Mouse (Mus musculus) ES-E14 (cell line): Measurements from ENCODE around the gene Hmgb2. TPM values are rescaled to one million over a fixed set of nuclear protein-coding genes. Genes with fewer than 3 reads are reported as not detected.
A peak's percentile ranks its signal among the peaks of the same experiment; 100 is the strongest.

Experiments used
- DNase-seq: peaks from one replicate; pipeline ENCODE4 v3.0.0-alpha.2; 2013; ENCODE audit warnings: low read depth, low spot score
- H3K27ac ChIP-seq: 2 replicates; pipeline ENCODE4 v1.5.1; 2012; ENCODE audit warnings: low read depth, mild to moderate bottlenecking, low read length, moderate library complexity, mixed read lengths; ENCODE audit not compliant: poor library complexity, insufficient read depth, severe bottlenecking
- H3K36me3 ChIP-seq: 2 replicates; pipeline ENCODE4 v1.6.1; 2012; ENCODE audit warnings: mild to moderate bottlenecking, low read length, moderate library complexity, mixed read lengths; ENCODE audit not compliant: control insufficient read depth, poor library complexity, insufficient read depth, severe bottlenecking
- H3K4me1 ChIP-seq, 2 experiments: fragments of 150-350 bp in 1 of 2; sonication (generic) in 1 of 2; 2 replicates each; pipeline ENCODE4 v1.6.1; 2012; ENCODE audit warnings: low read length in 2 of 2, mild to moderate bottlenecking in 1 of 2, mixed read lengths in 1 of 2; ENCODE audit not compliant: control insufficient read depth in 2 of 2, insufficient read depth in 2 of 2, poor library complexity in 1 of 2
- H3K4me3 ChIP-seq, 2 experiments: fragments of 150-350 bp in 1 of 2; sonication (generic) in 1 of 2; 2 replicates each; pipeline ENCODE4 v1.5.1; 2012; ENCODE audit warnings: low read length in 2 of 2, low read depth in 1 of 2, mild to moderate bottlenecking in 1 of 2, mixed read lengths in 1 of 2; ENCODE audit not compliant: insufficient read depth in 1 of 2, poor library complexity in 1 of 2, severe bottlenecking in 1 of 2
- H3K9ac ChIP-seq: 2 replicates; pipeline ENCODE4 v1.6.1; 2012; ENCODE audit warnings: low read depth, mild to moderate bottlenecking, low read length, mixed read lengths; ENCODE audit not compliant: poor library complexity, insufficient read depth, severe bottlenecking
- H3K9me3 ChIP-seq: fragments of 150-350 bp; sonication (generic); 2 replicates; pipeline ENCODE4 v1.6.1; 2012; ENCODE audit warnings: low read depth, mild to moderate bottlenecking, low read length; ENCODE audit not compliant: control insufficient read depth, insufficient read depth
- CHD2 ChIP-seq: IDR thresholded peaks from 2 replicates; pipeline ENCODE4 v1.6.1; 2014; ENCODE audit warnings: mild to moderate bottlenecking, low read depth, low read length, inconsistent platforms
- HCFC1 ChIP-seq: IDR thresholded peaks from 2 replicates; pipeline ENCODE4 v1.6.1; 2012; ENCODE audit warnings: low read length, inconsistent platforms, borderline replicate concordance; ENCODE audit not compliant: insufficient read depth
- MAFK ChIP-seq: IDR thresholded peaks from 2 replicates; pipeline ENCODE4 v1.6.1; 2014; ENCODE audit warnings: mild to moderate bottlenecking, low read depth, low read length, inconsistent platforms; ENCODE audit not compliant: insufficient read depth
- ZC3H11A ChIP-seq: IDR thresholded peaks from 2 replicates; pipeline ENCODE4 v1.6.1; 2012; ENCODE audit warnings: low read depth, mild to moderate bottlenecking, inconsistent platforms, low read length, borderline replicate concordance
- ZNF384 ChIP-seq: IDR thresholded peaks from 2 replicates; pipeline ENCODE4 v1.6.1; 2012; ENCODE audit warnings: low read depth, low read length, inconsistent platforms
- in situ Hi-C, 2 experiments: fragments of 600-800 bp; cut with MboI; formaldehyde crosslinking; loops; one replicate each; pipeline ENCODE4 v1.15.1; 2025; ENCODE audit warnings: low sequenced_read_pairs in 2 of 2, inconsistent platforms in 1 of 2; ENCODE audit not compliant: unreplicated experiment in 2 of 2
- total RNA-seq: library from RNA; depleted of rRNA; stranded (reverse); fragments of 300-350 nt; gene quantifications from 2 replicates; pipeline ENCODE4 v1.2.3, GENCODE M21; 2012

The Hmgb2 gene
- total RNA-seq, 1 experiment = 190 TPM

DNA sequence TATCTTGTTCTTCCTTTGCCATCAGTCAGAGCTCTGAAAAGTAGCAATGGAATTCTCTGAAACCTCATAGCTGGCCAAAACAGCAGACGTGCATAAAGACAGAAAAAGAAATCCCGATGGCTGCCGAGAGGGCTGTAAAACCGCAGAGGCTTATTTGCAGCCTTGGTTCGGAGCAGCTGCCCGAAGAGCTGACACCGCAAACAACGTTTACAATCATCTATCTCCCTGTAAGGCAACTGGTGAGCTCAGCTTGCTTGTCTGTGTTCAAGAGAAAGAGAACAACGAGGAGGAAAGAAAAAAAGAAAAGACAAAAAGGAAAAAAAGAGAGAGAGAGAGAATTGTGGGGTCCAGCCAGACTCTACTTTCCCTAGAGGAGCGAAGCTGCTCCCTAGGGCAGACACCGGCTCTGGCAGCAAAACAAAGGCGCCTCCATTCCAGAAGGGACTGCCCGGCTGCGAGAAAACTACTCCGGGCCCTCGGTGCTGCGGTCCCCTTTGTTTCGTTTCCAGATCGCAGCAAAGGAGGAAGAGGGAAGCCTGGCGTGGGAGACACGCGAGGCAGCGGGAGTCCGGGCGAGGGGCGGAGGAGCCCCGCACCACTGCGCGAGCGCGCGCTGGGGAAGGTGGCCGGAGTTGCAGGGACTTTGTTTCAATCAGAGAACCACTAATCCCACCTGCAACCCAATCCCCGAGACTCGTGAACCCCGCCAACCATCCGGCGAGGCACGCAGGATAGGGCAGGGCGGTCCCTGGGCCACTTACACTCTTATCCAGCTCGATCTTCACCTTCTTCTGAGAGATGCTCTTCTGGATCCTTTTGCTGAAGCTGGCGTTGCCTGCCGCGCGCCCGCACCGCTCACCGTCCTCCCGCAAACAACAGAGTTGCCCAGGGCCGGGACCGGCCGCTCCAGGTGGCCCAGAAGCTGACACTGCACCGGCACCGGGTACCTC is 24.9 kb upstream of the Hmgb2 start:
- peaks cover 4 to 8% of the 10 kb centered on the region in 2 experiments; a peak in 3 of 4 replicates for H3K4me1 ChIP-seq
- H3K27ac ChIP-seq = peak overlapping the region; percentile 80
- no peaks in the 10 kb centered on the region for H3K9me3 ChIP-seq
- peak overlapping the region; percentile 93 for H3K9ac ChIP-seq
- DNase-seq = peak; percentile 29
- H3K36me3 ChIP-seq = peaks cover 10% of the 10 kb centered on the region
- TF ChIP-seq HCFC1 = no peak
- in situ Hi-C loops = no loop called here
- peak overlapping the region; percentile 84 to 99 for H3K4me3 ChIP-seq

DNA sequence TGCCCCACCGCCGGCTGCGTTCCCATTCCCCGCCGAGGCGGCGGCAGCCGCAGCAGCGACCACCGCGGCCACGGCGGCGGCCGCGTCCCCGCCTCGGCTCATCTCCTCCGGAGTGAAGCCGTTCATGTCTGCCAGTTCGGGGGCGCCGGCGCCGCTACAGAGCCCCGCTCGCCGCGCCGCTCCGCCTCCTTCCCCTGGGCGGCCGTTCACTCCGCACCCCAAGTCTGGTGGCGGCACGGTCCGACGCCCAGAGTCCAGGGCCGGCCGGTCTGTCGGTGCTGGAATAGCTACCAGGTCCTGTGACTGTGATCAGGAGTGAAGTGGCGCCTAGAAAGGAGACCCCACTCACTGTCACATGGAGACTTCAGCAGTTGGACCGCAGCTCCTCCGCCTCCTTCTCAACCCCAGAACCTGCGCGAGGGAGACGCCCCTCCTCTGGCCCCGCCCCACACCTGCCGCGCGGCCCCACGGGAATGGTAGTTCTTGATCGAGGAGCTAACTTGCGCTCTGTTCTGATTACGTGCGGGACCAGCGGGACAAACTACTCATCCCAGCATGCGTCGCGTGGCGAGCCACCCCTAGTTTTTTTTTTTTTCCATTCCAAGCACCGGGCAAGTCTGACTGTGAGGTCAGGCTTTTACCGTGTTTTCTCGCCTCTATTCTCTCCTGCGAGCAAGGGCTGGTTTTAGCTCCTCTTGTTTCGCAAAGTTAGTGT is 24.1 kb upstream of the Hmgb2 start, which contains the start of gene Sap30:
TSS of gene Sap30 (minus strand) at position 420 of the 715 bp plus-strand sequence.
- Histone ChIP-seq H3K9me3 (no peaks in the 10 kb centered on the region), H3K27ac (peak within 1 kb of the TSS; percentile 84), H3K4me1 (peaks cover 4 to 8% of the 10 kb centered on the region in 2 experiments; a peak in 3 of 4 replicates), H3K4me3 (peak within 1 kb of the TSS; percentile 84 to 99), H3K9ac (peak within 1 kb of the TSS; percentile 93), H3K36me3 (peaks cover 6% of the 10 kb centered on the region)
- in situ Hi-C loops = no loop called here
- DNase-seq = peak; percentile 97
- TF ChIP-seq ZNF384 (peak; percentile 99), CHD2 (no peak), ZC3H11A (no peak), MAFK (0 out of 2 replicates have a peak, but pooled peaks have one; percentile 2), HCFC1 (peak; percentile 96)

DNA sequence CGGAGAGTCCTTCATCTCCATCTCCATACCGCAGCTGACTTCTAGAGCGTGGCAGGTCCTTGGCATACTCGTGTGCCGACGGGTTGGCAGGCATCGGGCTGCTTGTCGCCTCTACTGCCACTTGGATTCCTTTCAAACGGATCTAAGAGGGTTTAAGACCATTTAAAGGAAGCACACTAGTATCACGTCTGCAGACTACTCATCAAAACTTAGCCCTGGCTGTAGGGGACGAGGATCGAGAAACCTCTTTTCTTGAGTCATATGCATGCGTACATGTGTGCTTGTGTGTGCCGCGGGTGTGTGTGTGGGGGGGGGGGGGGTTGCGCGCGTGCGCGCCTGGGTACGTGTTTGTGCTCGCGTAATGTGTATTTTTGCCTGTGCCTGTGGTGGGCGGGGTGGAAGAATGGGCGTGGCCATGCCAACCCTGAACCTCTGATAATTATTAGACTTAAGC is 23.4 kb upstream of the Hmgb2 start:
- TF ChIP-seq HCFC1 (no peak), CHD2 (no peak), ZC3H11A (no peak), MAFK (no peak), ZNF384 (no peak)
- H3K27ac ChIP-seq = peak overlapping the region; percentile 84
- peak; percentile 35 for DNase-seq
- H3K4me1 ChIP-seq = peaks cover 4 to 8% of the 10 kb centered on the region in 2 experiments; a peak in 3 of 4 replicates
- peaks cover 4% of the 10 kb centered on the region for H3K36me3 ChIP-seq
- peak overlapping the region; percentile 88 for H3K9ac ChIP-seq
- in situ Hi-C loops = no loop called here
- H3K9me3 ChIP-seq = no peaks in the 10 kb centered on the region
- peak overlapping the region; percentile 84 to 89 for H3K4me3 ChIP-seq

DNA sequence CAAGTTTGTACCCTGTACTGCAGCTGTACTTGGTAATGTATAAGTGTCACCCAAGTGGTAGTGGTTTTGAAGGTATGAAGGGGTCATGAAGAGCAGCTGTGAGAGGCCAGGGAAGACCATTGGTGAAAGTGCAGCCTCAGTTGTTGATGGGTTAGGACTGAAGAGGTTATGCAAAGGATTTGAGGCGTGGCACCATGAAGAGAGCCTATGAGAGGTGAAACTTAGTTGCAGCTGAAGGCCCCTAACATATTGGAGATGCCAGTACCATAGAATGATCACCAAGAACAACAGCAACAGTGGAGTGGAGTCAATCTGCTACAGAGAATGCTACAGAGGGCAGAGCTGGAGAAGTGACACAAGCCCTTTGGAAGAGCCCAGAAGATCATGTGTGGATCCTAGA is 22.3 kb upstream of the Hmgb2 start:
- Histone ChIP-seq H3K36me3 (peaks cover 3% of the 10 kb centered on the region), H3K9me3 (no peaks in the 10 kb centered on the region), H3K4me1 (peaks cover 5 to 8% of the 10 kb centered on the region in 2 experiments; a peak in 3 of 4 replicates), H3K9ac (peak overlapping the region; percentile 42; the same call in 1 of the 2 replicates), H3K27ac (peak overlapping the region; percentile 95), H3K4me3 (peak overlapping the region; percentile 5 to 84)
- DNase-seq = no peak
- in situ Hi-C loops = no loop called here
- TF ChIP-seq CHD2 (no peak), HCFC1 (no peak; the same call in 1 of the 2 replicates), MAFK (no peak), ZC3H11A (no peak), ZNF384 (no peak)
